Mouse (Mus musculus): ENCODE results near the gene Mapkapk5. TPM values are rescaled to one million over a fixed set of nuclear protein-coding genes. Genes with fewer than 3 reads are reported as not detected.

Gene Mapkapk5
- total and polyA plus RNA-seq, 2 experiments from 2014 or later: 45.8 to 78.0 TPM

DNA sequence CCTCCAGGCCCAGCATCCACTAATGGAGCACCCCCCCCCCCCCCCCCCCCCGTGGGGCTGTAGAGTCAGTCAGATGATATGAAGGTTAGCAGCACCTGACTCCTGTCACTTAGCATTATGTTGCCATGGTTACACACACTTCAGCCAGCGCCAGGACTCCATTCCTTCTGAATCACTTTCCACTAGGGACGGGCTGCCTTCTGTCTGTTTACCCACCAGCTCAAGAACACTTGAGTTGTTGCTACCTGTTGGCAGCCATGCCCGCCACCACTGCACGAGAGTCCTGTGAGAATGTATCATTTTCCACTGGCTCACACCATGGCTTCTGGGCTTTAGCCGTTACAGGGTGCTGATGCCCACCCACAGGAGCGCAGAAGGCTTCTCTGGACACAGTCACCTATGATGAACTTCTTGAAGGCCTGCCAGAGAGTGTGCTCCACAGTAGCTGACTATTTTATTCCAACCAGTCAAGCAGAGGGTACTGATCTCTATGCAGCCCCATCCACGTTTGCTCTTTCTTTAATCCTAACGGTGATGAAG is 24.2 kb upstream of the Mapkapk5 start:
- ATAC-seq (ENCODE audit: low FRiP score) (no peak), DNase-seq (ENCODE audit: low spot score) (no peak)
- no peak overlapping the region for H3K27ac ChIP-seq (ENCODE audit: low read depth, low read length)
- H3K36me3 ChIP-seq (ENCODE audit: insufficient read depth, low read length): peaks cover 37% of the 10 kb centered on the region
- H3K27me3 ChIP-seq (ENCODE audit: insufficient read depth, low read length): no peaks in the 10 kb centered on the region
- no peaks in the 10 kb centered on the region for H3K4me1 ChIP-seq (ENCODE audit: insufficient read depth, low read length)
- TF ChIP-seq CTCF (IDR thresholded peaks at IDR 0.05): no peak
- H3K9ac ChIP-seq (replicated peaks; ENCODE audit: low read length, poor library complexity, severe bottlenecking): no peak overlapping the region
- H3K4me3 ChIP-seq (ENCODE audit: low read depth, low read length): no peak overlapping the region
- no peaks in the 10 kb centered on the region for H3K9me3 ChIP-seq (ENCODE audit: low read length)
- H3K4me2 ChIP-seq (ENCODE audit: low read depth, low read length, poor library complexity, severe bottlenecking): no peak overlapping the region
- WGBS: 69% methylated on average over 8 of the region's 9 CpGs

DNA sequence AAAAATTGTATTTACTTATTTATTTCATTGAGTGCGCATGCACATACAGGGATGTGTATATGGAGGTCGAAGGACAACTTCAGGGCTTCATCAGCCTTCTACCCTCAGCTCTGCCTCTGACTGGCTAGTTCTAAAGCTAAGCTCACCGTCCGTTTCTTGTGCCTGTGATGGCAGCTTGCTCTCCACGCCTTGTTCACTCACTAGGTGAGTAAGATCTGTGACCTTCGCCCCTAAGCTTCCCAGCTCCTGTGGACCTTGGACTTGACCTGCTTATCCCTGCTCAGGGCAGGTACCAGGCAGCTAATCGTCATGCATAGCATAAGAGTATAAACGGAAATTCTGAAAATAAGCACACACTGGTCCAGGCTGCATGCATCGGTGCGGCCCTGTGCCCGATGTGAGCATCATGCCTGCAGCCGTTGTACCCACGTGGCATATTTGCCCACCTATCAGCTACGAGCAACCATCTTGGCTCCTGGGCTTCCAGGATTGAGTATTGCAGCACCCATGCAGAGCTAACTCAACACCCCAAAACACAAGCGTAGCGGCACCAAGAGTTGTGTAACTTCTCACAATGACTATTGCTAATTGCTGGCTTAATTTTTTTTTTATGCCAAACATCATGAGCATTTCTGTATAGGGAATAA is 20.5 kb upstream of the Mapkapk5 start:
- H3K36me3 ChIP-seq (ENCODE audit: insufficient read depth, low read length): peaks cover 16% of the 10 kb centered on the region; the same call in 1 of the 2 replicates
- H3K4me1 ChIP-seq (ENCODE audit: insufficient read depth, low read length): no peaks in the 10 kb centered on the region
- ATAC-seq (ENCODE audit: low FRiP score): no peak
- H3K4me2 ChIP-seq (ENCODE audit: low read depth, low read length, poor library complexity, severe bottlenecking): no peak overlapping the region
- H3K27ac ChIP-seq (ENCODE audit: low read depth, low read length): no peak overlapping the region
- TF ChIP-seq CTCF (IDR thresholded peaks at IDR 0.05): no peak
- no peak for DNase-seq (ENCODE audit: low spot score)
- H3K27me3 ChIP-seq (ENCODE audit: insufficient read depth, low read length): no peaks in the 10 kb centered on the region
- WGBS: 92% methylated on average over 16 of the region's 16 CpGs
- no peaks in the 10 kb centered on the region for H3K9me3 ChIP-seq (ENCODE audit: low read length)
- no peak overlapping the region for H3K9ac ChIP-seq (replicated peaks; ENCODE audit: low read length, poor library complexity, severe bottlenecking)
- no peak overlapping the region for H3K4me3 ChIP-seq (ENCODE audit: low read depth, low read length)

DNA sequence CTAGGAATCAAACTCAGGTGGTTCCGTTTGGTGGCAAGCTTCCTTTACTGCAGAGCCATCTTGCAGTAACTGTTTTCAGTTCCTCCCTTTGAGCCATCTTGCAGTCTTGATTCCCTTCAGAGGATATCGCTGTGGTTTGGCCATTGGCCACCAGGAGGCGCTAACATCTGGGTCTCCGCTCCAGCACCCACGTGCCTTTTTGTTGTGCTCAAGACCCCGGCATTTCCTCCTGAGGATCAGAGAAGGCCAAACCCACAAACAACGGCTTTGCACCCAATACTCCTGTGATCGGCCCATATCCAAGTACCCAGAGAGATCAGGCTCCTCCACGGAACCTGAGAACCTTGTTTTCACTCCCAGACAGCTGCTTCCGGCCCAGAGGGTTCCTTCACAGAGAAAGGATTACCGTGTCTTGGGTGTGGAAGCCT is 18.8 kb upstream of the Mapkapk5 start:
- Histone ChIP-seq H3K9ac (replicated peaks; ENCODE audit: low read length, poor library complexity, severe bottlenecking) (no peak overlapping the region), H3K4me3 (ENCODE audit: low read depth, low read length) (no peak overlapping the region), H3K4me1 (ENCODE audit: insufficient read depth, low read length) (no peaks in the 10 kb centered on the region), H3K4me2 (ENCODE audit: low read depth, low read length, poor library complexity, severe bottlenecking) (0 out of 2 replicates have a peak overlapping the region, but pooled peaks have one; percentile 7), H3K36me3 (ENCODE audit: insufficient read depth, low read length) (peaks cover 6% of the 10 kb centered on the region; the same call in 1 of the 2 replicates), H3K27ac (ENCODE audit: low read depth, low read length) (no peak overlapping the region), H3K9me3 (ENCODE audit: low read length) (no peaks in the 10 kb centered on the region), H3K27me3 (ENCODE audit: insufficient read depth, low read length) (no peaks in the 10 kb centered on the region)
- no peak for ATAC-seq (ENCODE audit: low FRiP score)
- 9% methylated on average over 11 of the region's 11 CpGs for WGBS
- peak; percentile 88 for TF ChIP-seq CTCF (IDR thresholded peaks at IDR 0.05)
- DNase-seq (ENCODE audit: low spot score): peak; percentile 85

DNA sequence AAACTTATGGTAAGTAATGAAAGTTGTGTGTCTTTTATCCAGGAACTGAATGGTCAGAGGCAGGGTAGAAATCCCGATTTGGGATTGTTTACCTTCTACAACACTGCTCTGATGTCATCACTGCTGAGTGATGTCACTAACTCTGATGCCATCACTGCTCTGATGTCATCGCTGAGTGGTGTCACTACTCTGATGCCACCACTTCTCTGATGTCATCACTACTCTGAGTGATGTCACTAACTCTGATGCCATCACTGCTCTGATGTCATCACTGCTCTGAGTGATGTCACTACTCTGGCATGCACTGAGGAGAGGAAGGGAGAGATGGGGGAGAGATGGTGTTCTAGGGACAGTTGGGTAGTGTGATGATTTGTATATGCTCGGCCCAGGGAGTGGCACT is 16.7 kb upstream of the Mapkapk5 start:
- no peak overlapping the region for H3K9ac ChIP-seq (replicated peaks; ENCODE audit: low read length, poor library complexity, severe bottlenecking)
- no peak overlapping the region for H3K4me3 ChIP-seq (ENCODE audit: low read depth, low read length)
- no peaks in the 10 kb centered on the region for H3K36me3 ChIP-seq (ENCODE audit: insufficient read depth, low read length)
- no peak overlapping the region for H3K27ac ChIP-seq (ENCODE audit: low read depth, low read length)
- H3K27me3 ChIP-seq (ENCODE audit: insufficient read depth, low read length): no peaks in the 10 kb centered on the region
- no peaks in the 10 kb centered on the region for H3K4me1 ChIP-seq (ENCODE audit: insufficient read depth, low read length)
- no peak overlapping the region for H3K4me2 ChIP-seq (ENCODE audit: low read depth, low read length, poor library complexity, severe bottlenecking)
- 91% methylated on average over 3 of the region's 3 CpGs for WGBS
- TF ChIP-seq CTCF (IDR thresholded peaks at IDR 0.05): no peak
- DNase-seq (ENCODE audit: low spot score): no peak
- ATAC-seq (ENCODE audit: low FRiP score): no peak
- no peaks in the 10 kb centered on the region for H3K9me3 ChIP-seq (ENCODE audit: low read length)

DNA sequence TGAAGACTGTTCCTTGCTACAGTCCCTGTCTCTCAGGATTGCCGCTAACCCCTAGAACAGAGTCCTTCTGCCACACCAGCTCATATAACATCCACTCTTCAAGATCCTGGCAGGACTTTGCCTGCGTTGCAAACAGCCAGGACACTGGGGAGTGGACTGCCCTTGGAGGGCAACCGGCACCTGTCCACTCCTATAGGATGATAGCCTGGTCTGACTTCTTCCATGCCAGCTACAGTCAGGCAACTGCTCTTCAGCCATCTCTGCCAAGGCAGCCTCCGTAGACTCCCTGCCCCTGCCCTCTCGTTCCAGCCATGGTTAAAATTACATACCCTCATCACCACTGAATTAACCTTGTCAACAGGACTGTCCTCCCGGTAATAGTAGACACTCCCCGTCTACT is 3.5 kb upstream of the Mapkapk5 start:
- H3K27me3 ChIP-seq (ENCODE audit: insufficient read depth, low read length): no peaks in the 10 kb centered on the region
- peaks cover 11% of the 10 kb centered on the region for H3K4me1 ChIP-seq (ENCODE audit: insufficient read depth, low read length)
- H3K9me3 ChIP-seq (ENCODE audit: low read length): no peaks in the 10 kb centered on the region
- no peak overlapping the region for H3K4me3 ChIP-seq (ENCODE audit: low read depth, low read length)
- TF ChIP-seq CTCF (IDR thresholded peaks at IDR 0.05): no peak
- ATAC-seq (ENCODE audit: low FRiP score) (no peak), DNase-seq (ENCODE audit: low spot score) (no peak)
- H3K9ac ChIP-seq (replicated peaks; ENCODE audit: low read length, poor library complexity, severe bottlenecking): no peak overlapping the region
- H3K4me2 ChIP-seq (ENCODE audit: low read depth, low read length, poor library complexity, severe bottlenecking): no peak overlapping the region
- no peak overlapping the region for H3K27ac ChIP-seq (ENCODE audit: low read depth, low read length)
- no peaks in the 10 kb centered on the region for H3K36me3 ChIP-seq (ENCODE audit: insufficient read depth, low read length)
- WGBS: 86% methylated on average over 7 of the region's 7 CpGs

DNA sequence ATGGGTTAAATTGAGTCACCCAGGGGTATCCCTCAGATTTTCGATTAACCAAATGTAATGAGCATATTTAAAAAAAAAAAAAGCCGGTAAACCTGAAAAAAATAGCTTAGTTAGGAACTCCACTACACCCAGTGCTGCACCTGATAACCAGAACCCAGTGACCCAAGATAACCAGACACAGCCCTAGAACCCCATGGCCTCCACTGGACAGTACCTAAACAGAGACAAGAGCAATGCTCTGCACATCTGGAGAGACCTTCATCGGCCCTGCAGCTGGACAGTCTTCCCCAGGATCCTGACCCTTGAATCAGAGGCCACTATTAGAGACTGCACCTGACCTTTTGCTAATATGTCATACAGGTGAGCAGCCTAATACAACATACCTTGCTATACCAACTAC is 1.4 kb upstream of the Mapkapk5 start:
- DNase-seq (ENCODE audit: low spot score) (no peak), ATAC-seq (ENCODE audit: low FRiP score) (no peak)
- no peak overlapping the region for H3K27ac ChIP-seq (ENCODE audit: low read depth, low read length)
- no peaks in the 10 kb centered on the region for H3K27me3 ChIP-seq (ENCODE audit: insufficient read depth, low read length)
- no peak for TF ChIP-seq CTCF (IDR thresholded peaks at IDR 0.05)
- H3K9ac ChIP-seq (replicated peaks; ENCODE audit: low read length, poor library complexity, severe bottlenecking): no peak overlapping the region
- H3K9me3 ChIP-seq (ENCODE audit: low read length): no peaks in the 10 kb centered on the region
- no peaks in the 10 kb centered on the region for H3K36me3 ChIP-seq (ENCODE audit: insufficient read depth, low read length)
- H3K4me3 ChIP-seq (ENCODE audit: low read depth, low read length): no peak overlapping the region; the same call in 1 of the 2 replicates
- no peak overlapping the region for H3K4me2 ChIP-seq (ENCODE audit: low read depth, low read length, poor library complexity, severe bottlenecking)
- WGBS: 93% methylated on average over 3 of the region's 3 CpGs
- peaks cover 12% of the 10 kb centered on the region for H3K4me1 ChIP-seq (ENCODE audit: insufficient read depth, low read length)

Measured in midbrain, postnatal 0 days (tissue).